Mouse (Mus musculus): ENCODE measurements around the gene Csrnp2.

GRCm38 (mm10) chr15:100491966-100492365 is 3.3 kb downstream of the Csrnp2 start:
- TF ChIP-seq CTCF (IDR thresholded peaks at IDR 0.05; ENCODE audit: extremely low read depth, insufficient read depth, low read length) (no peak), POLR2A (IDR thresholded peaks at IDR 0.05; ENCODE audit: extremely low read depth, insufficient read depth, low read length) (no peak)

All from cortical plate, adult 2 months (tissue).